Mouse (Mus musculus) stomach, embryonic 15.5 days (tissue): ENCODE measurements around the gene Lrp6. TPM values are rescaled to one million over a fixed set of nuclear protein-coding genes. Genes with fewer than 3 reads are reported as not detected.

Experiments used
- ATAC-seq: fragments of 200-750 bp; cut with Nextera tagmentation; 2 replicates; pipeline ENCODE4 v1.8.0; 2017; ENCODE audit warnings: low read depth, moderate number of reproducible peaks, moderate TSS enrichment; ENCODE audit not compliant: insufficient read depth, low FRiP score
- H3K27ac ChIP-seq: fragments of 300-500 bp; sonication (generic); 2 replicates; pipeline ENCODE4 v1.5.1; 2015; ENCODE audit warnings: mild to moderate bottlenecking, inconsistent platforms
- H3K27me3 ChIP-seq: fragments of 300-500 bp; sonication (generic); replicated peaks from 2 replicates; pipeline ENCODE4 v1.6.1; 2015; ENCODE audit warnings: inconsistent platforms
- H3K36me3 ChIP-seq: fragments of 300-500 bp; sonication (generic); 2 replicates; pipeline ENCODE4 v1.6.1; 2015; ENCODE audit warnings: inconsistent platforms
- H3K4me1 ChIP-seq: fragments of 300-500 bp; sonication (generic); 2 replicates; pipeline ENCODE4 v1.6.1; 2015; ENCODE audit warnings: inconsistent platforms
- H3K4me2 ChIP-seq: fragments of 300-500 bp; sonication (generic); 2 replicates; pipeline ENCODE4 v1.6.1; 2015; ENCODE audit warnings: mild to moderate bottlenecking, inconsistent platforms
- H3K4me3 ChIP-seq: fragments of 300-500 bp; sonication (generic); replicated peaks from 2 replicates; pipeline ENCODE4 v1.5.1; 2015; ENCODE audit warnings: inconsistent platforms
- H3K9ac ChIP-seq: fragments of 300-500 bp; sonication (generic); 2 replicates; pipeline ENCODE4 v1.6.1; 2015; ENCODE audit warnings: inconsistent platforms
- H3K9me3 ChIP-seq: fragments of 300-500 bp; sonication (generic); 2 replicates; pipeline ENCODE4 v1.6.1; 2016; ENCODE audit warnings: inconsistent platforms
- WGBS: fragments of 180-500 bp; shearing (Covaris S2); methylation state at CpG from one replicate; pipeline ENCODE4 v1.1.7; 2015; 5-methylcytosine and 5-hydroxymethylcytosine counted together
- polyA plus RNA-seq: library from polyadenylated mRNA; unstranded; fragments of >200 nt; fragmentation: Nextera tagmentation; extraction: Ambion mirVana; gene quantifications from 2 replicates; pipeline ENCODE4 v1.2.1, GENCODE M21; 2015

Gene Lrp6
- polyA plus RNA-seq, 1 experiment from 2014 or later, result 26.5 TPM

DNA sequence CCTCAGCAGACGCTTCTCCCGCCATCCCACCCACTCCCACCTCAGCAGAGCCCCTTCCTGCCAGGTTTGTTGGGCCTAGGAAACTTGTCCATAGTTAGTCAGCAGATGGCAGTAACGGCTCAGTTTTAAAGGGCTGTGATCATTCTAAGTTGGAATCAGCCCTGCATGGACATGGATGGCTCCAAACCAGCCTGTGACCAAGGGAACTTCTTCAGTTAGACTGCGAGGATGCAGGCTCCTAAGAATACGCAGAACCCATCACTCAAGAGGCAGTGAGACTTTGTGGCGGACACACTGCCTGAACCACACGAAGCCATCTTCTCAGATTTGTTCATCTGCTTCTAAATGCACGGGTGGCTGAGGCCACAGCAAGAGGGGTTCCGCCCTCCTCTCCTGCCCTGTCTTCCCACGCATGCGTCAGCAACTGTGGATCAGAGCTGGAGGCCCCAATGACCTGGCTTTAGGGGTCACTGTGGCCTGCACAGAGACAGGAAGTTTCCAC lies 141.5 kb downstream of the Lrp6 start:
- Histone ChIP-seq H3K9ac (no peak overlapping the region), H3K27me3 (no peaks in the 10 kb centered on the region), H3K9me3 (no peaks in the 10 kb centered on the region), H3K36me3 (no peaks in the 10 kb centered on the region), H3K27ac (no peak overlapping the region), H3K4me3 (no peak overlapping the region), H3K4me2 (peak overlapping the region; percentile 21), H3K4me1 (peaks cover 5% of the 10 kb centered on the region; the same call in 1 of the 2 replicates)
- 30% methylated on average over 11 of the region's 11 CpGs for WGBS
- ATAC-seq, result peak; percentile 67; the same call in 1 of the 2 replicates

DNA sequence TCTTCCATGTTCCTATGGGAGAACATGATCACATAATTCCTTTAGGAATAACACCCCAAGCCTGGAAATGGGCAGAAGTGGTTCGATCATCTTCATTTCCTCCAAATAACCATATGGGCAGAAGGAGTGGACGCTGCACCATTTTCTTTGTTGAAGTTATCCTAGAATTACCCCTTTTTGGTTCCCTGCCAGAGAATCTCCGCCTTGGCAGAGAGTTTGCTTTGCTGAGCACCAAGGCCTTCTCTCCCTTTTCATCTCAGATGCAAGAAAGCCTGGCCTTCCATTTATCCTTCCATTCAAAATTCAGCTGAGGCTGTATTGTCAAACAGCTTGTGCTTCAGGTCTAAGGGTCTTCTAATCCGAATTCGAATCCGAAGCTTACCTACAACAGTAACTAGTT lies 144.8 kb downstream of the Lrp6 start:
- ATAC-seq, result no peak
- peaks cover 3% of the 10 kb centered on the region; the same call in 1 of the 2 replicates for H3K4me1 ChIP-seq
- WGBS, result 77% methylated on average over 6 of the region's 6 CpGs
- no peak overlapping the region for H3K9ac ChIP-seq
- no peaks in the 10 kb centered on the region for H3K9me3 ChIP-seq
- H3K36me3 ChIP-seq, result no peaks in the 10 kb centered on the region
- no peak overlapping the region for H3K4me3 ChIP-seq
- no peak overlapping the region for H3K27ac ChIP-seq
- H3K27me3 ChIP-seq, result no peaks in the 10 kb centered on the region
- no peak overlapping the region for H3K4me2 ChIP-seq

DNA sequence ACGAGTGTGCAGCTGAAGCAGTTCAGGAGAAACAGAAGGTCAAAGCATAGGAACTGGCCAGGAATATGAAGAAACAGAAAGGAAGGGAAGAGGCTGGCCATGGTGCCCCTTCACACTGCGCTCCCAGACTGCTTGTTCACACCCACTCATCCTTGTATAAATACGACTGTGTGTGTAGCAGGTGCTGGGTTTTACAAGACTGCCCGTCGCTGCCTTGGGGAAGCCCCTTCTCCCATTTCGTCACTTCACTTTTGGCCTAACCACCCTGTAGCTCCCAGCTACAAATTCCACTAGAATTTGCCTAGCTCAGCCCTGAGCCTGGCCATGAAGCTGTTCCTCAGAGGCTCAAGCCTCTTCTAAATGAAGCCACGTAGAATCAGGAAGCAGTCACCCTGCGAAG lies 146.4 kb downstream of the Lrp6 start:
- Histone ChIP-seq H3K27ac (no peak overlapping the region), H3K36me3 (no peaks in the 10 kb centered on the region), H3K9ac (no peak overlapping the region), H3K9me3 (no peaks in the 10 kb centered on the region), H3K27me3 (no peaks in the 10 kb centered on the region), H3K4me1 (peaks cover 2% of the 10 kb centered on the region; the same call in 1 of the 2 replicates), H3K4me2 (no peak overlapping the region), H3K4me3 (no peak overlapping the region)
- WGBS, result 69% methylated on average over 8 of the region's 8 CpGs
- ATAC-seq, result no peak

DNA sequence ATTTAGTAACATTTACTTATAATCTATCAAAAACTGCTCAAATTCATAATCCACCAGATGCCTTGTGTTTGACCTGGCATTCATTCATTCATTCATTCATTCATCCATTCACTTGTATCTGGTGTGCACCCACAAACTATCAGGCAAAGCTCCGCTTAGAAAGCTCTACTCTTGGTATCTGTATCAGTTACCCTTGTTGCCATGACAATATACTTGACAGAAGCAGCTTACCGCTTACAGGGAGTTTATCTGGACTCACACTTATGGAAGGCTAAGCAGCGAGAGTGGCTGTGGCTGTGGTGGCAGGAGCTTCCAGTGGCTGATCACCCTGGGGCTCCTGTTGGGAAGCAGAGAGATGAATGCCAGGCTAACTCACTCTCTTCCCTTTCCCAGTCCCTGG lies 148.9 kb downstream of the Lrp6 start:
- Histone ChIP-seq H3K27me3 (no peaks in the 10 kb centered on the region), H3K27ac (no peak overlapping the region), H3K4me2 (no peak overlapping the region), H3K4me1 (no peaks in the 10 kb centered on the region), H3K36me3 (no peaks in the 10 kb centered on the region), H3K4me3 (no peak overlapping the region), H3K9ac (no peak overlapping the region), H3K9me3 (no peaks in the 10 kb centered on the region)
- WGBS, result 62% methylated on average over 3 of the region's 3 CpGs
- ATAC-seq, result no peak

DNA sequence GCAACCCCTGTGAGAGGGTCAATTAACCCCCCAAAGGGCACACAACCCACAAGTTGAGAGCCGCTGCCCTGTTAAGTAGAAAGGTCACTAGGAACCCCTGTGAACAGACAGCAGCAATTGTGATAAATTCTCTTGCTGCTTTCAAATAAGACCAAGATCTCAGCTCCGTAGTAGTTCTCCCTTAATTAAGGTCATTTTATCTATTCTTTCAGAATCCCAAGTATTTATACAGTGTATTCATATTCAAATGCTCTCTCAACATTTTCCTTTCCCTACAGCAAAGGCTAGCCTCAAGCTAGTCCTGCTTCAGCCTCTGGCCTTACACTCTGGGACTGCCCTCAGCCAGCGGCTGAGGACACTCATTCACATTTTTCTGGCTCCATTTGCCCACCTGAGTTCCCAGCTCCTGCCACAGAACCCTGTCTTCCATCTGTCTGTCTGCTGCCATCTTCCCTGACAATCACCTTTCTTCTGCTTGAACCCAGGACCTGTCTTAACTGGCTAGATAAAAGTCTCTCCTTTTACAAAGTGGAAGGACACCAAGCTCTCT lies 150.1 kb downstream of the Lrp6 start:
- Histone ChIP-seq H3K27ac (no peak overlapping the region), H3K4me1 (no peaks in the 10 kb centered on the region), H3K36me3 (no peaks in the 10 kb centered on the region), H3K9me3 (no peaks in the 10 kb centered on the region), H3K4me3 (no peak overlapping the region), H3K27me3 (no peaks in the 10 kb centered on the region), H3K4me2 (no peak overlapping the region), H3K9ac (no peak overlapping the region)
- WGBS, result 69% methylated on average over 3 of the region's 3 CpGs
- no peak for ATAC-seq

DNA sequence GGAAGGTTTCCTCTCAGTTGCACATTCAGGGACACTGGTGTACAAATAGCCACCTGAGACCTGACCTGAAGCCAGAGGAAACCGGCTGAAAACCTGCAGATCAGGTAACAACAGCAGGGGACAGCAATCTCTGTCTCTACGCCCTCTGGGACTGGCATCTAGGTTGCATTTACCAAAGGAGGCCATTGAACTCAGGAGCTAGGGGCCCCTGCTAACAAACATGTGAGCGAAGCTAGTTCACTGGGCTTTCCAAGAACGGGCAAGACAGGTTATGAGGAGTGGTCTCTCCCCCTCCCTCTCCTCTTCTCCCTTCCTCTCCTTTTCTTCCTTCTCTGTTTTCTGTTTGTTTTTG lies 152.3 kb downstream of the Lrp6 start:
- Histone ChIP-seq H3K36me3 (no peaks in the 10 kb centered on the region), H3K4me2 (peak overlapping the region; percentile 19), H3K9ac (no peak overlapping the region), H3K4me3 (peak overlapping the region; percentile 21; the same call in 1 of the 2 replicates), H3K9me3 (no peaks in the 10 kb centered on the region), H3K27ac (peak overlapping the region; percentile 84), H3K4me1 (no peaks in the 10 kb centered on the region), H3K27me3 (no peaks in the 10 kb centered on the region)
- ATAC-seq, result peak; percentile 50
- 47% methylated on average over 4 of the region's 4 CpGs for WGBS

DNA sequence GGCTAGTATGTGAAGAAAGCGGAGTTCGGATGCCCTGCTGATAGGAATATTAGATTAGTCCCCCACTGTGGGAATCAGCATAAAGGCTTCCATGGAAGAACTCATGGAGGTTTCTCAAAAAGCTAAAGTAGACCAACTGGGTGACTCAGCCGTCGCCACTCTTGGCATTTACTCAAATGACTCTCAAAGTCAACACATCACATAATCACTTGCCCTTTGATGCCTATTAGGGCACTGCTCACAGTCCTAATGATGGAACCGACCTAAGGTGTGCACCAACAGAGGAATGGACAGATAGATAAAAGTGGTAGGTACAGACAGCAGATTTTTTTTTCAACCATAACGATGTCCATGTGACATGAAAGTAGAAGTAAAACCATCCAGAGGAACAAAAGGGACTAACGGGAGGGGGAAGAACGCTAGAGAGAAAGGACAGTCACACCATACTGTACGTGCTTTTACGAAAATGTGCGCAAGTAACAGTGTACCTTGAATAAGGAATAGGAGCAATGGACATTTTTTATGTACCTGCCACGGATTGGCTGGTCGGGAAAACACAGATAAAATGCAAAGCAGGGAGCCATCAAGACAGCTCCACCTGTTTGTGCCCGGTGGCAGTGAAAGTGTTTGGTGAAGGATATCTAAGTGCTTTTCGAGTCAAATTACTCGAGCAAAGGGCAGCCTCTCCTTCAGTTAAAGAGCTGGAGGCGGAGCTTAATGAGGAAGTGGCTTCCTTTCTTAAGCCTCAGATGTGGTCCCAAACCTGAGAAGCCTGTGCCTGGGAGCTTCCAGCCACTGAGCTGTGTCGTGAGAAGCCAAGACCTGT lies 152.8 kb downstream of the Lrp6 start:
- peak overlapping the region; percentile 84 for H3K27ac ChIP-seq
- H3K4me3 ChIP-seq, result peak overlapping the region; percentile 21; the same call in 1 of the 2 replicates
- H3K4me2 ChIP-seq, result peak overlapping the region; percentile 19
- no peaks in the 10 kb centered on the region for H3K27me3 ChIP-seq
- 48% methylated on average over 18 of the region's 18 CpGs for WGBS
- no peak overlapping the region for H3K9ac ChIP-seq
- no peaks in the 10 kb centered on the region for H3K36me3 ChIP-seq
- no peaks in the 10 kb centered on the region for H3K9me3 ChIP-seq
- peak; percentile 84 for ATAC-seq
- no peaks in the 10 kb centered on the region for H3K4me1 ChIP-seq

DNA sequence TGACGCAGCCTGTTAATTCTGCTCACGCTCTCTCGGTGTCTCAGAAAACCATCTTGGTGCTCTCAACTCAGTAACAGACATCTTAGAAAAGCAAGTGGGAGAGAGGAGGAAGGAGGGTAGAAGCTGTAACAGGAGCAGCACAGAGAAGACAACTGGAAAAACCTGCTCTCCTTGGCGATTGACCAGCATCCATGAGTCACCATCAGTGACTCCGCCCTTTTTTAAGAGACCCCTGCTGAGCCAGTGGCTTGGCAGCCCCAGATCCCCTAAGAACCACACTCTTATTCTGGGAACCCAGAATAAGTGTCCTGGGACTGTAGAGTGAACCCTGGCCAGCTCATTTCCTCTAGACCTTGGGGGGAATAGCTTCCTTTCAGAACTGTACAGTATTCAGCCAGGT lies 159.5 kb downstream of the Lrp6 start:
- Histone ChIP-seq H3K27ac (no peak overlapping the region), H3K9me3 (no peaks in the 10 kb centered on the region), H3K36me3 (no peaks in the 10 kb centered on the region), H3K27me3 (no peaks in the 10 kb centered on the region), H3K9ac (no peak overlapping the region), H3K4me2 (no peak overlapping the region), H3K4me1 (no peaks in the 10 kb centered on the region), H3K4me3 (no peak overlapping the region)
- 51% methylated on average over 5 of the region's 5 CpGs for WGBS
- ATAC-seq, result no peak

DNA sequence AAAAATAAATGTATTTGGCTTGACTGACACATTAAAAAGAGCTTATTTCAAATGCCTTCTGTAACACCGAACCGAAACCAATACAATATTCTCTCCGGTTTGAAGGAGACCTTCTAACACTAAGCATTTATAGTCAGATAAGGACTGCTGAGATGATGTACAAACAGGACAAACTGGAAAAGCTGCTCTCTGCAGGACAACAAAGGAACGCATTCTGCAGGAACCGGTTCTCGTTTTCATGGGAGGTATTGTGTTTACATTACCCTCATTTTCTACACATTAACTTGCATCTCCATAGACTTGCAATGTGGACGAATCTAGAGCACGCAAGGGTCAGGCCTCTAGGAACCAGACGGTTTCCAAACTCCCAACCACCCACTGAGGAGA lies 163.1 kb downstream of the Lrp6 start:
- no peak overlapping the region for H3K9ac ChIP-seq
- no peaks in the 10 kb centered on the region for H3K27me3 ChIP-seq
- peak overlapping the region; percentile 67 for H3K27ac ChIP-seq
- 0 out of 2 replicates have a peak overlapping the region, but pooled peaks have one; percentile 9 for H3K4me3 ChIP-seq
- H3K9me3 ChIP-seq, result no peaks in the 10 kb centered on the region
- H3K4me2 ChIP-seq, result peak overlapping the region; percentile 34
- 59% methylated on average over 9 of the region's 9 CpGs for whole genome bisulfite sequencing
- ATAC-seq, result peak; percentile 85
- no peaks in the 10 kb centered on the region for H3K36me3 ChIP-seq
- no peaks in the 10 kb centered on the region for H3K4me1 ChIP-seq

DNA sequence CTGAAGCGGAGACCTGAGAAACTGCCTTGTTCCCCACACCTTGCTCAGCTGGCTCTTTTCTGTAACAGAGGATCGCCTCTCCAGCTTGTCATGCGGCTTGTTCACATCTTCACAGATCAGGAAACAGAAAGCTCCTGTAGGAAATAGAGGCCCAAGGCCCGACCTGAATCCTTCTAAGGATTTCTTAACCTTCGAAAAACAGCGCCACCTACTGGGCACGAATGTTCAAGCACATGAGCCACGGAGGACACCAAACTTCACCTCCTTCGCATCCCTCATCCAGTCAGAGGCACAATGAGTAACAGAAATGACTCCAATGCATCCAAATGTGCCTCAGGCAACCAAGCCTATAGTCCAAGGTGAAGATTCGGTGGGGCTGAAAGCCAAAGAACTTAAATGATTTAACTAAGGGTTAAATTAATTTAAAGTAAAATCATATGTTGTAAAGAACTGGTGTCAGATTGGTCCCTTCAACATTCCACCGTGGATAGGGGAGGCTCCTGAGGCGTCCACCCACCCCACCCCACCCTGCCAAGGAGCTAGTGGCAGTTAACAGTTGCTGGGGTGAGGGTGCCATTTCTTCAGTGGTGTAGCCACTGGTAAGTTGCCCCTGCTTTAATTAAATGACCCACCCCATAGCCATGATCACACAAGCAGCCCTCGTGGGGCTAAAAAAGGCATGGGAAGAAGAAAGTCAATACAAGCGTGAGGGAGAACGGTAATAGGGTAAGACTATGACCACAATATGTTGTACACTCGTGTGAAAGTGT lies 163.7 kb downstream of the Lrp6 start:
- peak; percentile 40 for ATAC-seq
- Histone ChIP-seq H3K9ac (no peak overlapping the region), H3K27ac (peak overlapping the region; percentile 67), H3K27me3 (no peaks in the 10 kb centered on the region), H3K4me1 (no peaks in the 10 kb centered on the region), H3K9me3 (no peaks in the 10 kb centered on the region), H3K4me3 (0 out of 2 replicates have a peak overlapping the region, but pooled peaks have one; percentile 9), H3K4me2 (peak overlapping the region; percentile 34), H3K36me3 (no peaks in the 10 kb centered on the region)
- WGBS, result 41% methylated on average over 16 of the region's 16 CpGs
